Mouse (Mus musculus): ENCODE measurements around the gene Myo18a. TPM values are rescaled to one million over a fixed set of nuclear protein-coding genes. Genes with fewer than 3 reads are reported as not detected.
A peak's percentile ranks its signal among the peaks of the same experiment; 100 is the strongest.

The Myo18a gene
- total RNA-seq, 1 experiment = 33.3 TPM

- Histone ChIP-seq H3K9me3 (ENCODE audit: control insufficient read depth, insufficient read depth, low read depth, low read length) (no peaks in the 10 kb centered on the region), H3K36me3 (ENCODE audit: control insufficient read depth, insufficient read depth, low read length, poor library complexity, severe bottlenecking) (no peaks in the 10 kb centered on the region), H3K9ac (ENCODE audit: insufficient read depth, low read depth, low read length, poor library complexity, severe bottlenecking) (no peak overlapping the region), H3K27ac (ENCODE audit: insufficient read depth, low read depth, low read length, poor library complexity, severe bottlenecking) (no peak overlapping the region), H3K4me1 (ENCODE audit: control insufficient read depth in 2 of 2, insufficient read depth in 2 of 2, low read length in 2 of 2, poor library complexity in 1 of 2) (peaks cover 17 to 29% of the 10 kb centered on the region in 2 experiments), H3K4me3 (ENCODE audit: insufficient read depth in 1 of 2, low read depth in 1 of 2, low read length in 2 of 2, poor library complexity in 1 of 2, severe bottlenecking in 1 of 2) (no peak overlapping the region)
- TF ChIP-seq CHD2 (IDR thresholded peaks at IDR 0.05; ENCODE audit: low read depth, low read length) = no peak
- TF ChIP-seq MAFK (IDR thresholded peaks at IDR 0.05; ENCODE audit: insufficient read depth, low read depth, low read length) = no peak
- TF ChIP-seq ZC3H11A (IDR thresholded peaks at IDR 0.05; ENCODE audit: borderline replicate concordance, low read depth, low read length) = no peak
- no peak for TF ChIP-seq HCFC1 (IDR thresholded peaks at IDR 0.05; ENCODE audit: borderline replicate concordance, insufficient read depth, low read length)
- no peak for TF ChIP-seq ZNF384 (IDR thresholded peaks at IDR 0.05; ENCODE audit: low read depth, low read length)
- no peak for DNase-seq (ENCODE audit: low read depth, low spot score)
- in situ Hi-C loops (cut with MboI; ENCODE audit: low sequenced_read_pairs in 2 of 2, unreplicated experiment in 2 of 2) = no loop called here
Observed at GRCm38 (mm10) chr11:77874685-77875231, 111.7 kb downstream of the Myo18a start.

GRCm38 (mm10) chr11:77875269-77875668 is 112.2 kb downstream of the Myo18a start:
- Histone ChIP-seq H3K4me1 (ENCODE audit: control insufficient read depth in 2 of 2, insufficient read depth in 2 of 2, low read length in 2 of 2, poor library complexity in 1 of 2) (peaks cover 17 to 29% of the 10 kb centered on the region in 2 experiments), H3K27ac (ENCODE audit: insufficient read depth, low read depth, low read length, poor library complexity, severe bottlenecking) (peak overlapping the region; percentile 28; the same call in 1 of the 2 replicates)

GRCm38 (mm10) chr11:77875847-77876759 is 113.1 kb downstream of the Myo18a start:
- H3K4me1 ChIP-seq (ENCODE audit: control insufficient read depth in 2 of 2, insufficient read depth in 2 of 2, low read length in 2 of 2, poor library complexity in 1 of 2) = peaks cover 17 to 29% of the 10 kb centered on the region in 2 experiments
- TF ChIP-seq ZC3H11A (IDR thresholded peaks at IDR 0.05; ENCODE audit: borderline replicate concordance, low read depth, low read length) (no peak), CHD2 (IDR thresholded peaks at IDR 0.05; ENCODE audit: low read depth, low read length) (no peak), HCFC1 (IDR thresholded peaks at IDR 0.05; ENCODE audit: borderline replicate concordance, insufficient read depth, low read length) (no peak), ZNF384 (IDR thresholded peaks at IDR 0.05; ENCODE audit: low read depth, low read length) (no peak), MAFK (IDR thresholded peaks at IDR 0.05; ENCODE audit: insufficient read depth, low read depth, low read length) (no peak)
- H3K36me3 ChIP-seq (ENCODE audit: control insufficient read depth, insufficient read depth, low read length, poor library complexity, severe bottlenecking) = no peaks in the 10 kb centered on the region
- peak overlapping the region; percentile 42; the same call in 1 of the 2 replicates for H3K9ac ChIP-seq (ENCODE audit: insufficient read depth, low read depth, low read length, poor library complexity, severe bottlenecking)
- DNase-seq (ENCODE audit: low read depth, low spot score) = no peak
- in situ Hi-C loops (cut with MboI; ENCODE audit: low sequenced_read_pairs in 2 of 2, unreplicated experiment in 2 of 2) = no loop called here
- peak overlapping the region; percentile 39 to 53 for H3K4me3 ChIP-seq (ENCODE audit: insufficient read depth in 1 of 2, low read depth in 1 of 2, low read length in 2 of 2, poor library complexity in 1 of 2, severe bottlenecking in 1 of 2)
- no peaks in the 10 kb centered on the region for H3K9me3 ChIP-seq (ENCODE audit: control insufficient read depth, insufficient read depth, low read depth, low read length)
- peak overlapping the region; percentile 28 for H3K27ac ChIP-seq (ENCODE audit: insufficient read depth, low read depth, low read length, poor library complexity, severe bottlenecking)

More at GRCm38 (mm10) chr11:77875269-77875668, 112.2 kb downstream of the Myo18a start:
- no peaks in the 10 kb centered on the region for H3K9me3 ChIP-seq (ENCODE audit: control insufficient read depth, insufficient read depth, low read depth, low read length)
- H3K4me3 ChIP-seq (ENCODE audit: insufficient read depth in 1 of 2, low read depth in 1 of 2, low read length in 2 of 2, poor library complexity in 1 of 2, severe bottlenecking in 1 of 2) = no peak overlapping the region
- H3K9ac ChIP-seq (ENCODE audit: insufficient read depth, low read depth, low read length, poor library complexity, severe bottlenecking) = no peak overlapping the region
- TF ChIP-seq ZNF384 (IDR thresholded peaks at IDR 0.05; ENCODE audit: low read depth, low read length) (no peak), HCFC1 (IDR thresholded peaks at IDR 0.05; ENCODE audit: borderline replicate concordance, insufficient read depth, low read length) (no peak), CHD2 (IDR thresholded peaks at IDR 0.05; ENCODE audit: low read depth, low read length) (no peak), ZC3H11A (IDR thresholded peaks at IDR 0.05; ENCODE audit: borderline replicate concordance, low read depth, low read length) (no peak), MAFK (IDR thresholded peaks at IDR 0.05; ENCODE audit: insufficient read depth, low read depth, low read length) (no peak)
- in situ Hi-C loops (cut with MboI; ENCODE audit: low sequenced_read_pairs in 2 of 2, unreplicated experiment in 2 of 2) = no loop called here
- DNase-seq (ENCODE audit: low read depth, low spot score) = no peak
- no peaks in the 10 kb centered on the region for H3K36me3 ChIP-seq (ENCODE audit: control insufficient read depth, insufficient read depth, low read length, poor library complexity, severe bottlenecking)

- Histone ChIP-seq H3K9ac (ENCODE audit: insufficient read depth, low read depth, low read length, poor library complexity, severe bottlenecking) (peak overlapping the region; percentile 42; the same call in 1 of the 2 replicates), H3K27ac (ENCODE audit: insufficient read depth, low read depth, low read length, poor library complexity, severe bottlenecking) (peak overlapping the region; percentile 28), H3K4me1 (ENCODE audit: control insufficient read depth in 2 of 2, insufficient read depth in 2 of 2, low read length in 2 of 2, poor library complexity in 1 of 2) (peaks cover 17 to 29% of the 10 kb centered on the region in 2 experiments), H3K4me3 (ENCODE audit: insufficient read depth in 1 of 2, low read depth in 1 of 2, low read length in 2 of 2, poor library complexity in 1 of 2, severe bottlenecking in 1 of 2) (peak overlapping the region; percentile 39 to 53), H3K9me3 (ENCODE audit: control insufficient read depth, insufficient read depth, low read depth, low read length) (no peaks in the 10 kb centered on the region), H3K36me3 (ENCODE audit: control insufficient read depth, insufficient read depth, low read length, poor library complexity, severe bottlenecking) (peaks cover 2% of the 10 kb centered on the region; the same call in 1 of the 2 replicates)
- TF ChIP-seq ZNF384 (IDR thresholded peaks at IDR 0.05; ENCODE audit: low read depth, low read length) (no peak), ZC3H11A (IDR thresholded peaks at IDR 0.05; ENCODE audit: borderline replicate concordance, low read depth, low read length) (no peak), CHD2 (IDR thresholded peaks at IDR 0.05; ENCODE audit: low read depth, low read length) (no peak)
- peak; percentile 37 for DNase-seq (ENCODE audit: low read depth, low spot score)
- in situ Hi-C loops (cut with MboI; ENCODE audit: low sequenced_read_pairs in 2 of 2, unreplicated experiment in 2 of 2) = no loop called here
Observed at GRCm38 (mm10) chr11:77876760-77877148, 113.7 kb downstream of the Myo18a start.

Data from ES-E14 (cell line).